Mouse (Mus musculus): ENCODE data around the gene Mturn. TPM values are rescaled to one million over a fixed set of nuclear protein-coding genes. Genes with fewer than 3 reads are reported as not detected.

Gene Mturn
- polyA plus RNA-seq, 1 experiment from 2014 or later = 2.5 TPM

DNA sequence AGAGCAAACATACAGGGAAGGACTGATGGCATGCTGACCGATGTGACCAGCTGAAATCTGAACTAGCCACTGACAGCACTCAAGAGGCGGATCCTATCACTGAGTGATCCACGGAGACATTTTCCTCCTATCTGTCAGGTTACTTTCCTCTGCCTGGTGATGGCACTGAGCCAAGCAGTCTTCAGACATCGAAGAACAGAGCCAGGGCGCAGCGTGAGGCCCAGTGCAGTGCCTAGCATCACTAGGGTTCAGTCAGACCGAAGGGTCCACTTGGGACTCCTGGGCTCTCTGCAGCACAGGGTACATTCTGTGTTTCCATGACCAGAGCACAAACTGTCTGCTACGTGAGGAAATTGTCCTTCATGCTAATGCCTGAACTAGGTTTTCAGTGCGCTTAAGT lies 20.5 kb downstream of the Mturn start:
- 0 out of 2 replicates have a peak, but pooled peaks cover 7% of the 10 kb centered on the region for H3K4me1 ChIP-seq (replicated peaks; ENCODE audit: control insufficient read depth, insufficient read depth, low read length)
- no peaks in the 10 kb centered on the region; the same call in 1 of the 2 replicates for H3K27me3 ChIP-seq (replicated peaks; ENCODE audit: control insufficient read depth, insufficient read depth, low read length)
- H3K4me3 ChIP-seq (ENCODE audit: low read depth, low read length) = no peak overlapping the region
- no peaks in the 10 kb centered on the region for H3K9me3 ChIP-seq (ENCODE audit: control insufficient read depth)
- H3K36me3 ChIP-seq (ENCODE audit: control insufficient read depth, insufficient read depth) = no peaks in the 10 kb centered on the region
- no peak for TF ChIP-seq CTCF (IDR thresholded peaks at IDR 0.05; ENCODE audit: low read depth)
- no peak for ATAC-seq
- H3K9ac ChIP-seq (ENCODE audit: low read depth, low read length) = no peak overlapping the region
- no peak overlapping the region for H3K27ac ChIP-seq (ENCODE audit: low read depth, low read length)
- no peak overlapping the region for H3K4me2 ChIP-seq (replicated peaks; ENCODE audit: low read depth)
- WGBS = 62% methylated on average over 9 of the region's 9 CpGs

DNA sequence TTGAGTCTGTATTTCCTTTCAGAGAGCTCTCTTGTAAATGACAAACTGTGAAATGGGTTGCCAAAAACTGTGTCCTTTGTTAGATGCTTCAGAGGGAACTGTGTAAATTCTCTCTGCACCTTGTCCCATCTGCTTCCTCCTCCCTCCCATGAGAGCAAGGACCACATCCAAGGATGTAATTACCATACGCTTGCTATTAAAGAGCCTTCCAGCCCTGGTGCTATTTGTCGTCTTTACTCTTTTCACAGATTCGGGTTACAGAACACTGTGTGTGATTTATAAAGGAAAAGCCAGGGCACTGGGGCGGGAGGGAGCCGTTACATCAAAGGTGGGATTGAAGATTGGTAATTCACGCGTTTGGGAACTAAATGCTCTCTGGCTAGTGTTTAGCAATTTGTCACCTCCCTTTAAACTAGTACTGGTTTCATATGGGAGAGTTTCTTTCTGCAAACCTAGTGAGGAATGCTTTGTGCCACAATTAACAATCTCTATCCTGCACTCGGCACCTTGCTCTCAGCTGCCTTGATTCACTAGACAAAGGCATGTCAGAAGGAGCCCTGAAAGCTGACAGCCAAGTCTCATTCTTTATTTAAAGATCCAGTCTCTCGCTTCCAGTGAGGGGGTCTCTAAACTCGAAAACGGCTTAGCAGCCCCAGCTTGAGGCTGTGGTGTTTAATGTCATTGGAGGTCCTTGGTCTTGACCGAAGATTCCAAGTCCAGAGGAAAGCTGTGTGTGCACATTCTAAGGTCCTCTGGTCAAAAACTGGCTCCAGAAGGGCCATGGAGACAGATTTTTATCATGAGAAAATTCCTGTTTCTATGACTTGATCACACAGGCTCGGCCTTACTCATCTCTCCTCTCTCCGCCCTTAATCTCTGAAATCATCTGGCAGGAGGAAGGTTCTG lies 22.5 kb downstream of the Mturn start:
- TF ChIP-seq CTCF (IDR thresholded peaks at IDR 0.05; ENCODE audit: low read depth) = no peak
- Histone ChIP-seq H3K27me3 (replicated peaks; ENCODE audit: control insufficient read depth, insufficient read depth, low read length) (no peaks in the 10 kb centered on the region; the same call in 1 of the 2 replicates), H3K27ac (ENCODE audit: low read depth, low read length) (no peak overlapping the region), H3K9me3 (ENCODE audit: control insufficient read depth) (no peaks in the 10 kb centered on the region), H3K4me1 (replicated peaks; ENCODE audit: control insufficient read depth, insufficient read depth, low read length) (0 out of 2 replicates have a peak, but pooled peaks cover 4% of the 10 kb centered on the region), H3K36me3 (ENCODE audit: control insufficient read depth, insufficient read depth) (no peaks in the 10 kb centered on the region), H3K9ac (ENCODE audit: low read depth, low read length) (no peak overlapping the region), H3K4me3 (ENCODE audit: low read depth, low read length) (no peak overlapping the region), H3K4me2 (replicated peaks; ENCODE audit: low read depth) (no peak overlapping the region)
- WGBS = 41% methylated on average over 14 of the region's 14 CpGs
- ATAC-seq = no peak

DNA sequence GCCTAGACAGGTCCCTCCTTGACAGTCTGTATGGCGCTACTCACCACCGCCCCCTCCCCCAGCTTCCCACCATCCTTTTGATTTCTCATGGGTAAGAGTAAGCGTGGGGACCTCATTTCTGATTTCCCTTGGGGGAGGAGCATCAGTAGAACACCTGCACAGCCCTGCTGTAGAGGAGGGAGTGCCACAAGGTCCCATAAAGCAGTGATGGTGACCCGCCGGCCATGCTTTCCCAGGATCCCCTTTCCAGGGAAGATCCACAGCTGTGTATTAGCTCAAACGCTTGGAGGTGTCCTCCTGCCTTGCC lies 23.1 kb downstream of the Mturn start:
- ATAC-seq = no peak
- Histone ChIP-seq H3K9ac (ENCODE audit: low read depth, low read length) (no peak overlapping the region), H3K27me3 (replicated peaks; ENCODE audit: control insufficient read depth, insufficient read depth, low read length) (no peaks in the 10 kb centered on the region; the same call in 1 of the 2 replicates), H3K9me3 (ENCODE audit: control insufficient read depth) (no peaks in the 10 kb centered on the region), H3K27ac (ENCODE audit: low read depth, low read length) (no peak overlapping the region), H3K4me2 (replicated peaks; ENCODE audit: low read depth) (no peak overlapping the region), H3K36me3 (ENCODE audit: control insufficient read depth, insufficient read depth) (no peaks in the 10 kb centered on the region), H3K4me1 (replicated peaks; ENCODE audit: control insufficient read depth, insufficient read depth, low read length) (no peaks in the 10 kb centered on the region), H3K4me3 (ENCODE audit: low read depth, low read length) (no peak overlapping the region)
- no peak for TF ChIP-seq CTCF (IDR thresholded peaks at IDR 0.05; ENCODE audit: low read depth)
- WGBS = 42% methylated on average over 6 of the region's 6 CpGs

DNA sequence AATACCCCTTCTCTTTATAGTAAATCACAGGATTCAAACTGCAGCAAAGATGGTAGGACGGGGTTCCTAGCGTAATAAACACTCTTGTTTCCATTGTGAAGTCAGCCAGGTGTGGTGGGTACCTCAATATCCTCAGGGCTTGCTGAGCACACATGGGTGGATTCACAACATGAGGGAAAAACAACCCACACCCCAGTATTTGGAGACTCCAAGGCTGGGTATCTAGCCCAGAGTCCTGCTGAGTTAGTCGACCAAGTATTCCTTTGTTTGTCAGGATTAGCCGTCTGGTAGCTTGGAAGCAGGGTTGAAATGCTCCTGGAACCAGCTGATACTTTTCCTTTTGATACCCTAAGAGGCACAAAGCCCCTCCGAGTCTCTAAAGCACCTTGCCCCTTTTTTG lies 23.4 kb downstream of the Mturn start:
- Histone ChIP-seq H3K9ac (ENCODE audit: low read depth, low read length) (no peak overlapping the region), H3K27me3 (replicated peaks; ENCODE audit: control insufficient read depth, insufficient read depth, low read length) (no peaks in the 10 kb centered on the region; the same call in 1 of the 2 replicates), H3K4me3 (ENCODE audit: low read depth, low read length) (no peak overlapping the region), H3K36me3 (ENCODE audit: control insufficient read depth, insufficient read depth) (no peaks in the 10 kb centered on the region), H3K4me2 (replicated peaks; ENCODE audit: low read depth) (no peak overlapping the region), H3K9me3 (ENCODE audit: control insufficient read depth) (no peaks in the 10 kb centered on the region), H3K4me1 (replicated peaks; ENCODE audit: control insufficient read depth, insufficient read depth, low read length) (no peaks in the 10 kb centered on the region), H3K27ac (ENCODE audit: low read depth, low read length) (no peak overlapping the region)
- TF ChIP-seq CTCF (IDR thresholded peaks at IDR 0.05; ENCODE audit: low read depth) = no peak
- ATAC-seq = no peak
- 36% methylated on average over 5 of the region's 5 CpGs for WGBS

DNA sequence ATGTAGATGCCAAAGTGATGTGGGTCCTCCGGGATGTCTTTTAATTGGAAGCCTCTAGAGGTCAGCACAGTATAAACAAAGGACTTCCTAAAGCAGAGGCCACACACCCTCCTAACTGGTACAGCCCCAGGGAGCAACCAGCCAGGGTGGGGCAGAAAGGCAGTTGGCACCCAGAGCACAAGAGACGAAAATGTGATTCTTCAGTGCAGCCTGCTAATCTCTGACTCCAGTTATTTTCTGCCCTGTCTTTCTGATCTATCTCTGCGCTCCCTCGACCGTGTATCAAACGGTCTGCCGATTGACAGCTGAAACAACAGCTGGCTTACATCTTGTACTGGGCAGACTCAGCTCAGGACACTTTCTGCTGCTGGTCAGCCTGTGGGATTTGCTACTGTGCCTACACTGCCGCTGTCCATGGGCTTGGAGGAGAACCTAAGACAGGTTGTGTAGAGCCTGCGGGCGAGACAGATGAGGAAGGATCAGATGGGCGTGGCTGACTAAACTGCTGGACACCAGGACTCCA lies 24.0 kb downstream of the Mturn start:
- Histone ChIP-seq H3K36me3 (ENCODE audit: control insufficient read depth, insufficient read depth) (no peaks in the 10 kb centered on the region), H3K27ac (ENCODE audit: low read depth, low read length) (no peak overlapping the region), H3K9me3 (ENCODE audit: control insufficient read depth) (no peaks in the 10 kb centered on the region), H3K4me2 (replicated peaks; ENCODE audit: low read depth) (peak overlapping the region; percentile 51), H3K9ac (ENCODE audit: low read depth, low read length) (no peak overlapping the region), H3K4me1 (replicated peaks; ENCODE audit: control insufficient read depth, insufficient read depth, low read length) (no peaks in the 10 kb centered on the region), H3K27me3 (replicated peaks; ENCODE audit: control insufficient read depth, insufficient read depth, low read length) (no peaks in the 10 kb centered on the region; the same call in 1 of the 2 replicates), H3K4me3 (ENCODE audit: low read depth, low read length) (no peak overlapping the region)
- WGBS = 22% methylated on average over 11 of the region's 11 CpGs
- peak; percentile 68; the same call in 1 of the 2 replicates for ATAC-seq
- peak; percentile 74 for TF ChIP-seq CTCF (IDR thresholded peaks at IDR 0.05; ENCODE audit: low read depth)

DNA sequence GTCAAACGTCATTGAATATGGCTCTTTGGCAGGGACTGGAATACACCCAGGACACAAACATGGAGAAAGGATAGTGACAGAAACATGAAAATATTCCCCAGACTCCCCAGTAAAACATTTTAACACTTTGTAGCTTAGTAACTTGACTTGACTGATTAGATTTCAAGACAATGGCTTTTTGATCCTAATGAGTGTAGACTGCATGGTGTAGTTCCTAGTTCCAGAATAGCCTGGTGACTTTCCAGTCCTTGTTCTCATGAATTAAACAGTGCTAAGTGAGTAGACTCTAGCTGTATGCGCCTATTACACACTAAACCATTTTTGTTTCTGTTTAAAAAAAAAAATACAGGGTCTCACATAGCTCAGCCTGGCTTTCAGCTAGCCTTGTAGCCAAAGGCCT lies 24.7 kb downstream of the Mturn start:
- Histone ChIP-seq H3K36me3 (ENCODE audit: control insufficient read depth, insufficient read depth) (no peaks in the 10 kb centered on the region), H3K4me2 (replicated peaks; ENCODE audit: low read depth) (no peak overlapping the region), H3K9me3 (ENCODE audit: control insufficient read depth) (0 out of 2 replicates have a peak, but pooled peaks cover 2% of the 10 kb centered on the region), H3K9ac (ENCODE audit: low read depth, low read length) (no peak overlapping the region), H3K4me1 (replicated peaks; ENCODE audit: control insufficient read depth, insufficient read depth, low read length) (no peaks in the 10 kb centered on the region), H3K27ac (ENCODE audit: low read depth, low read length) (no peak overlapping the region), H3K4me3 (ENCODE audit: low read depth, low read length) (no peak overlapping the region), H3K27me3 (replicated peaks; ENCODE audit: control insufficient read depth, insufficient read depth, low read length) (no peaks in the 10 kb centered on the region; the same call in 1 of the 2 replicates)
- ATAC-seq = no peak
- WGBS = 62% methylated on average over 2 of the region's 2 CpGs
- TF ChIP-seq CTCF (IDR thresholded peaks at IDR 0.05; ENCODE audit: low read depth) = no peak

Measured in intestine, postnatal 0 days (tissue).